Mouse (Mus musculus): ENCODE measurements around the gene Tgif2. TPM values are rescaled to one million over a fixed set of nuclear protein-coding genes. Genes with fewer than 3 reads are reported as not detected.
"Not testable (repeated sequence)": the region's sequence is repeated elsewhere in the genome, so short reads cannot be mapped to it uniquely, and the experiment has no call there.

Tgif2 gene
- polyA plus RNA-seq, 1 experiment from 2014 or later, result 0.11 TPM

GRCm38 (mm10) chr2:156898374-156898773 lies 58.6 kb downstream of the Tgif2 start:
- 61% methylated on average over 4 of the region's 4 CpGs for WGBS (ENCODE audit: missing documents)

GRCm38 (mm10) chr2:156899184-156899583 lies 59.4 kb downstream of the Tgif2 start:
- Histone ChIP-seq H3K4me3 (ENCODE audit: inconsistent target) (no peak overlapping the region), H3K36me3 (ENCODE audit: inconsistent target) (no peaks in the 10 kb centered on the region), H3K27ac (no peak overlapping the region), H3K79me2 (ENCODE audit: inconsistent target) (no peaks in the 10 kb centered on the region)
- WGBS (ENCODE audit: missing documents), result 94% methylated on average over 4 of the region's 4 CpGs

More at GRCm38 (mm10) chr2:156898374-156898773, 58.6 kb downstream of the Tgif2 start:
- H3K4me3 ChIP-seq (ENCODE audit: inconsistent target), result no peak overlapping the region
- H3K27ac ChIP-seq, result no peak overlapping the region
- no peaks in the 10 kb centered on the region for H3K79me2 ChIP-seq (ENCODE audit: inconsistent target)
- H3K36me3 ChIP-seq (ENCODE audit: inconsistent target), result no peaks in the 10 kb centered on the region

- Histone ChIP-seq H3K79me2 (ENCODE audit: inconsistent target) (no peaks in the 10 kb centered on the region), H3K36me3 (ENCODE audit: inconsistent target) (no peaks in the 10 kb centered on the region), H3K4me3 (ENCODE audit: inconsistent target) (no peak overlapping the region), H3K27ac (no peak overlapping the region)
- 96% methylated on average over 2 of the region's 2 CpGs for WGBS (ENCODE audit: missing documents)
Observed at GRCm38 (mm10) chr2:156901344-156901743, 61.5 kb downstream of the Tgif2 start.

GRCm38 (mm10) chr2:156901883-156902282 lies 62.1 kb downstream of the Tgif2 start:
- Histone ChIP-seq H3K79me2 (ENCODE audit: inconsistent target) (no peaks in the 10 kb centered on the region), H3K4me3 (ENCODE audit: inconsistent target) (no peak overlapping the region), H3K36me3 (ENCODE audit: inconsistent target) (no peaks in the 10 kb centered on the region), H3K27ac (no peak overlapping the region)
- 90% methylated on average over 6 of the region's 6 CpGs for WGBS (ENCODE audit: missing documents)

- not testable (repeated sequence) for H3K27ac ChIP-seq; H3K79me2 ChIP-seq (ENCODE audit: inconsistent target); H3K36me3 ChIP-seq (ENCODE audit: inconsistent target); H3K4me3 ChIP-seq (ENCODE audit: inconsistent target)
- WGBS (ENCODE audit: missing documents), result 80% methylated on average over 1 of the region's 4 CpGs
Observed at GRCm38 (mm10) chr2:156902411-156902810, 62.6 kb downstream of the Tgif2 start.

GRCm38 (mm10) chr2:156903367-156903766 lies 63.6 kb downstream of the Tgif2 start:
- Histone ChIP-seq H3K27ac (no peak overlapping the region), H3K4me3 (ENCODE audit: inconsistent target) (no peak overlapping the region), H3K36me3 (ENCODE audit: inconsistent target) (no peaks in the 10 kb centered on the region), H3K79me2 (ENCODE audit: inconsistent target) (no peaks in the 10 kb centered on the region)
- 54% methylated on average over 2 of the region's 2 CpGs for WGBS (ENCODE audit: missing documents)

Other genes with a start within 250 kb of the Tgif2 start
- gene Dlgap4, start 226.3 kb upstream of the Tgif2 start, polyA plus RNA-seq (2018), result 57.8 to 88.0 TPM (median 62.8 TPM) in 3 replicates
- 0.40 TPM in 1 of 3 replicates, not detected in the others for gene Myl9, start 64.6 kb upstream of the Tgif2 start, polyA plus RNA-seq (2018)
- gene 4930518I15Rik, start 17.9 kb downstream of the Tgif2 start, polyA plus RNA-seq (2018), result 0.72 to 2.6 TPM (median 0.75 TPM) in 3 replicates
- gene Rab5if, start 23.1 kb downstream of the Tgif2 start, polyA plus RNA-seq (2018), result 108 to 213 TPM (median 184 TPM) in 3 replicates
- 0.12 to 0.23 TPM in 2 of 3 replicates, not detected in the other for gene Sla2, start 47.2 kb downstream of the Tgif2 start, polyA plus RNA-seq (2018)
- gene Ndrg3, start 152.0 kb downstream of the Tgif2 start, polyA plus RNA-seq (2018), result 24.2 to 37.2 TPM (median 32.1 TPM) in 3 replicates
- 3.3 to 6.5 TPM (median 3.4 TPM) in 3 replicates for gene Dsn1, start 167.1 kb downstream of the Tgif2 start, polyA plus RNA-seq (2018)
- gene Soga1, start 239.2 kb downstream of the Tgif2 start, polyA plus RNA-seq (2018), result 8.1 to 15.4 TPM (median 10.2 TPM) in 3 replicates
- not detected in 3 replicates for gene Tldc2, start 247.0 kb downstream of the Tgif2 start, polyA plus RNA-seq (2018)